ENCODE assay signal across 18 mouse cellular contexts in genomic region chr16:23833603-23834002, GRCm38 (mm10). TPM values are rescaled to one million over a fixed set of nuclear protein-coding genes. Genes with fewer than 3 reads are reported as not detected.
DNase-seq lines count a peak whose midpoint lies in the region; ATAC-seq and TF ChIP-seq lines count a peak whose summit lies in the region.
"Had no signal": no experiment of that assay in that cellular context is flagged by ENCODE, and none has a peak within 500 bp of the region (broad histone marks: within the 10 kb centered on the region; RNA-seq: fewer than 3 reads in every experiment).

No protein-coding gene starts in this region.

- no peaks in the 10 kb centered on the region for H3K36me3 ChIP-seq in lung, embryonic 14.5 days (ENCODE audit: insufficient read depth)
- no peaks in the 10 kb centered on the region for H3K36me3 ChIP-seq in stomach, embryonic 16.5 days (ENCODE audit: control insufficient read depth, insufficient read depth, low read length)
- no peaks in the 10 kb centered on the region for H3K36me3 ChIP-seq in intestine, embryonic 16.5 days (ENCODE audit: control insufficient read depth, insufficient read depth, low read length)

- H3K4me3 ChIP-seq in lung, adult 2 months (replicated peaks; ENCODE audit: extremely low read depth, low read depth, low read length), result no peak overlapping the region
- no peak overlapping the region for H3K4me3 ChIP-seq in lung, embryonic 14.5 days (ENCODE audit: low read depth, low read length)
- no peak overlapping the region for H3K4me3 ChIP-seq in stomach, embryonic 16.5 days (replicated peaks; ENCODE audit: low read length)
- no peak overlapping the region for H3K4me3 ChIP-seq in intestine, embryonic 16.5 days (ENCODE audit: low read length)

- no peaks in the 10 kb centered on the region; the same call in none of the 2 replicates for H3K4me1 ChIP-seq in lung, adult 2 months (ENCODE audit: control insufficient read depth, insufficient read depth, low read length)
- no peaks in the 10 kb centered on the region for H3K4me1 ChIP-seq in lung, embryonic 14.5 days (ENCODE audit: insufficient read depth)
- H3K4me1 ChIP-seq in stomach, embryonic 16.5 days (ENCODE audit: control insufficient read depth, insufficient read depth, low read length), result peaks cover 6% of the 10 kb centered on the region
- no peaks in the 10 kb centered on the region for H3K4me1 ChIP-seq in intestine, embryonic 16.5 days (ENCODE audit: control insufficient read depth, insufficient read depth, low read length)

- no peak overlapping the region for H3K4me2 ChIP-seq in lung, embryonic 14.5 days
- no peak overlapping the region for H3K4me2 ChIP-seq in stomach, embryonic 16.5 days (ENCODE audit: low read depth, low read length)
- H3K4me2 ChIP-seq in intestine, embryonic 16.5 days (ENCODE audit: low read depth, low read length), result no peak overlapping the region
- H3K4me2 ChIP-seq: heart, embryonic 11.5 days had no signal

- H3K9ac ChIP-seq in lung, embryonic 14.5 days, result no peak overlapping the region
- no peak overlapping the region for H3K9ac ChIP-seq in stomach, embryonic 16.5 days (ENCODE audit: low read length)
- no peak overlapping the region for H3K9ac ChIP-seq in intestine, embryonic 16.5 days (ENCODE audit: low read depth, low read length)

- no peak for TF ChIP-seq POLR2A in lung, adult 2 months (IDR thresholded peaks at IDR 0.05; ENCODE audit: borderline replicate concordance, extremely low read depth, low read depth, low read length)

- TF ChIP-seq CTCF in lung, adult 2 months (IDR thresholded peaks at IDR 0.05; ENCODE audit: insufficient read depth, low read length), result no peak
- no peak for TF ChIP-seq CTCF in lung, embryonic 14.5 days (IDR thresholded peaks at IDR 0.05; ENCODE audit: low read depth)

- H3K27me3 ChIP-seq in lung, embryonic 14.5 days (ENCODE audit: insufficient read depth, low read length), result no peaks in the 10 kb centered on the region
- H3K27me3 ChIP-seq in stomach, embryonic 16.5 days (ENCODE audit: control insufficient read depth, insufficient read depth, low read length), result no peaks in the 10 kb centered on the region
- no peaks in the 10 kb centered on the region for H3K27me3 ChIP-seq in intestine, embryonic 16.5 days (replicated peaks; ENCODE audit: control insufficient read depth, insufficient read depth, low read length)

- WGBS in lung, adult 2 months, result 28% methylated on average over 2 of the region's 2 CpGs
- WGBS in lung, embryonic 14.5 days, result 44% methylated on average over 2 of the region's 2 CpGs
- 45% methylated on average over 2 of the region's 2 CpGs for WGBS in stomach, embryonic 16.5 days
- WGBS in intestine, embryonic 16.5 days, result 56% methylated on average over 2 of the region's 2 CpGs

- no peak overlapping the region for H3K27ac ChIP-seq in lung, embryonic 14.5 days (ENCODE audit: low read depth)
- no peak overlapping the region for H3K27ac ChIP-seq in stomach, embryonic 16.5 days (ENCODE audit: low read length)
- H3K27ac ChIP-seq in intestine, embryonic 16.5 days (ENCODE audit: low read length), result no peak overlapping the region
- H3K27ac ChIP-seq: macrophage had no signal

- DNase-seq in lung, adult 18-20 months, result peak; percentile 36 to 68
- DNase-seq in lung, adult 2 months, result no peak
- DNase-seq in adrenal gland, postnatal 10 days, result peak; percentile 17
- DNase-seq in lung, embryonic 14.5 days, result no peak
- DNase-seq in kidney, postnatal 10 days, result no peak
- DNase-seq: gastrocnemius, postnatal 10 days; heart, postnatal 36 days; kidney, adult 11 months; kidney, postnatal 36 days; thymus, adult 18-20 months had no signal

- ATAC-seq in lung, embryonic 14.5 days (ENCODE audit: insufficient read depth), result peak; percentile 69
- peak; percentile 92 for ATAC-seq in stomach, embryonic 16.5 days (ENCODE audit: insufficient read depth, low FRiP score)
- ATAC-seq in intestine, embryonic 16.5 days, result no peak

- H3K9me3 ChIP-seq in lung, embryonic 14.5 days (ENCODE audit: low read depth, low read length), result no peaks in the 10 kb centered on the region
- H3K9me3 ChIP-seq in stomach, embryonic 16.5 days (replicated peaks; ENCODE audit: control insufficient read depth, low read length), result peaks cover 4% of the 10 kb centered on the region; the same call in 1 of the 2 replicates
- no peaks in the 10 kb centered on the region for H3K9me3 ChIP-seq in intestine, embryonic 16.5 days (ENCODE audit: control insufficient read depth, low read length)

RNA-seq across cellular contexts. Expression of gene Sst, which starts 57.2 kb away (rescaled TPM):
- polyA plus RNA-seq in lung, adult 2 months (2012; rRNA removed), result 0.18 TPM in 1 of 2 replicates, not detected in the other
- 1 to 10 TPM; 1.4 to 1.7 TPM for total RNA-seq in adrenal gland, postnatal 10 days (2021)
- polyA plus RNA-seq in lung, embryonic 14.5 days (2014; fragmentation: Nextera tagmentation; extraction: Ambion mirVana), result not detected in 2 replicates
- 12.1 and 18.9 TPM in 2 replicates for polyA plus RNA-seq in stomach, embryonic 16.5 days (2015; fragmentation: Nextera tagmentation; extraction: Ambion mirVana)
- polyA plus RNA-seq in intestine, embryonic 16.5 days (2015; fragmentation: Nextera tagmentation; extraction: Ambion mirVana), result 20.7 and 25.9 TPM in 2 replicates
- total RNA-seq: common myeloid progenitor, adult 5-6 weeks; heart, postnatal 36 days; monocyte, adult 5-6 weeks; neutrophil, adult 5-6 weeks had no signal
- polyA plus RNA-seq: macrophage; spleen, adult 2 months had no signal

Comparison
In these comparisons a context has a peak if more than half of its experiments do, and no peak if none do; other contexts are left out.
1. DNase-seq: peak in lung, adult 18-20 months (2 of 2) and adrenal gland, postnatal 10 days (single experiment); none in lung, adult 2 months (single experiment), lung, embryonic 14.5 days (single experiment) and kidney, postnatal 10 days (single experiment).
2. RNA of gene Sst, which starts 57.2 kb away (polyA plus RNA-seq): 20.7 to 25.9 TPM in intestine, embryonic 16.5 days and 12.1 to 18.9 TPM in stomach, embryonic 16.5 days; not detected in lung, embryonic 14.5 days and 0.18 TPM in lung, adult 2 months; every median in the first group is over 10 times any median in the second.